Mouse (Mus musculus) cerebellum, postnatal 14 days (tissue): ENCODE results near the gene Epb41l1.
"Not testable (repeated sequence)": the region's sequence is repeated elsewhere in the genome, so short reads cannot be mapped to it uniquely, and the experiment has no call there.

ENCODE experiments used
- DNase-seq, 2 experiments: peaks; one replicate each; pipeline ENCODE4 v3.0.0; 2021; ENCODE audit warnings: mixed read lengths in 2 of 2

The Epb41l1 gene

DNA sequence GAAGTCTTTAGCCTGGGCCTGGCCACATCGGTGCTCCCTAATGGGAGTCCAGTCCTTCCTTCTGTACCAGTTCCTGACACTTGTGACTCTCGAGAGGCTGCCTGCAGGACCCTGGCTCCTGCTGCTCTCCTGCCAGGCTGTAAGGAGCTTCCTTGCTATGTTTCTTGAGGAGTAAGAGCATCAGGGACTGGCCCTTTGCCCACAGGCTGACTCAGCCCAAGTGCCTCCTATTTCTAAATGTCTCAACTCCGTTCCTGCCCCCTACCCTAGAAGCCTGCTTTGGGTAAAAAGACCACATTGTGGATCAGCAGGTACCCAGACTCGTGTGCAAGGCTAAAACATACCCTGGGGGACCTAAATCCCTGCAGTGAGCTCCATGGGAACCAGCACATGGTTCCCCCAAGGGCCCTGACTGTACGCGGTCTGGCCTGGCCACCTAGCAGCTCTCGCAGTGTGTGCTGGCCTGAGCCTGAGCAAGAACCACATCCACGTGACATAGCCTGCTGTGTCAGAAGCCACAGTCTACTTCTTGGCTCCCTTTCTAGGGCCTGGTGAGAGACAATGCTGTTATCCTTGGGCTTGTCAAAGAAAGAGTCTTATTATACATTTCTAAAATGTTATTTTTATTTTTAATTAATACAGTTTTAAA is 67.6 kb downstream of the Epb41l1 start:
- peak; percentile 57 to 84 for DNase-seq

- DNase-seq: peak; percentile 57 to 75
These were observed 69.5 kb downstream of the Epb41l1 start for GRCm38 (mm10) chr2:156490176-156490575.

DNA sequence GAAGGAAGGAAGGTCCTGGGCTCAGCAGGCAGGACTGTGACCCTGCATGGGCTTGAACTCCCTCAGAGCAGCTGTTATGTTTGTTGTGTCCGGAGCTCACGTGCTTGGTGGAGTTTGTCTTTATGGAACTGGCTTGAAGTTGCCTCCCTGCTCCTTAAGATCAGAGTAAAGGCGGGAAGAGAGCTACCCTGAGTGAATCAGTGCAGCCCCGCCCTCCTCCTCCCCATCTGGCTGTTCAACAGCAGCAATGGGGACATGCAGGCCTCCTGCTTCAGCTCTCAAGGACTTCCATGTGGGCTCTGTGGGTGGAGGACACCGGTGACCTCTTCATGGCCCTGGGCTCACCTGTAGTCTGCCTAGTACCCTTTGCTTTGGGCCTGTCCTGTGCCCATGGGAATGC is 71.1 kb downstream of the Epb41l1 start:
- DNase-seq: no peak

- peak in 1 of 2 experiments; percentile 38 for DNase-seq
These were observed 73.1 kb downstream of the Epb41l1 start for GRCm38 (mm10) chr2:156493766-156494165.

- peak in 1 of 2 experiments; percentile 37 for DNase-seq
These were observed 73.8 kb downstream of the Epb41l1 start for GRCm38 (mm10) chr2:156494465-156494864.

DNA sequence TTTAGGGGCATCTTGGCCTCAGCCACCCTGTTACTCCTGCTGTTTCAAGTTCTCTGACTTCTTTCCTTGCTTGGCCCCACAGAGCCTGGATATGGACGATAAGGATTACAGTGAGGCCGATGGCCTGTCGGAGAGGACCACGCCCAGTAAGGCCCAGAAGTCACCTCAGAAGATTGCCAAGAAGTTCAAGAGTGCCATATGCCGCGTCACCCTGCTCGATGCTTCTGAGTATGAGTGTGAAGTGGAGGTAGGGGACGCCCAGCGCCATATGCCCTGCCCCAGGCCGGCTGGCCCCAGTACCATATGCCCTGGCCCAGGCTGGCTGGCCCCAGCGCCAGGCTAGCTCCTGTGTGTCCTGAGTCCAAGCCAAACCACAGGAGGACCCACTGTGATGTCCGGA is 74.2 kb downstream of the Epb41l1 start:
- DNase-seq: peak; percentile 79 to 94

DNA sequence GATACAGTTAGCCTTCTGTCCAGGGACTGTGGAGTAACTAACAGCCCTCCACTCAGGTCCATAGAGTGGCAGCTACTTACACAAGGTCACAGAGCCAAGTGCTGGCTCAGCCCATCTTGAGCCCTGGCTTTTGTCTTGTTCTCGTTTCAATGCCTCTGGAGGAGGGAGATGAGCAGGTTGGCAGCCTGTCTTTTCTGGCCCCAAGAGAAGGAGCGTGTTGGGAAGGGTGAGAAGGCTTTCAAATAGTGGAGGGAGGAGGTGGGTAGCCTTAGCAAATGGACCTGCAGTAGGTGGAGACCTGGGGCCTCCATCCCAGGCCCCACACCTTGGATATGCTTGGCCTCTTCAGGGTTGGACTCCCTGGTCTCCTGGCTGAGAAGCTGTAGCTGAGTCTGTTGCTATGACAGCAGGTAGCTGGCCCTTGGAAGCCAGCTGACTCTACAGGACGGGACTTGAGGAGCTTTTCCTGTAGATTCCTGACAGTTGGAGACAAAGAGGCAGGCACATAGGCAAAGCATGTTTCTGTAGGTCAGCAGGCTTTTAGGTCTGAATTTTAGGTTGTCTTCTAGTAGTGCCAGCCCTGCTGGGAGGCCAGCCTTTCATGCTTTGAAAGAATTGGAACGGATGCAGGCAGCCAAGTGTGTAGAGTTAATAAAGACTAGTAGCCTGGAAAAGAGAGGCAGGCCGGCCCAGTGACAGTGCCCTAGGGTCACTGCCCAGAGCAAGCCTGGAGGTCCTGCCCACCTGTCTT is 76.3 kb downstream of the Epb41l1 start:
- peak; percentile 56 to 77 for DNase-seq

DNA sequence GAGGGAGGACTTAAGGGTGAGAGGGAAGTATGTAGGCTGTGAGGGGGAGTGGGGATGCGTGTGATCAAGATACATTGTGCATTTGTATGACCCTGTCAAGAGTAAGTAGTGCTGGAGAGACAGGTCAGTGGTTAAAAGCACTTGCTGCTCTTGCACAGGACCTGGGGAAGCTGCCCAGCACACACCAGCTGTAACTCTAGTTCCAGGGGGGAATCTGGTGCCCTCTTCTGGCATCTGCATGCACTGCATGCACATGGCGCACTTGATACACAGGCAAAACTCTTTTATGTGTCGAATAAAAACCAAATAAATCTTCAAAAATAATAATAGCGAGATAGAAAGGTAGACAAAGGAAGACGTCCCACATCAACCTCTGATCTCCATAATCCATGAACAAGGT is 77.2 kb downstream of the Epb41l1 start:
- peak; percentile 86 to 89 for DNase-seq

- DNase-seq: peak in 1 of 2 experiments; percentile 51
These were observed 80.3 kb downstream of the Epb41l1 start for GRCm38 (mm10) chr2:156501025-156501424.

- no peak for DNase-seq
These were observed 84.8 kb downstream of the Epb41l1 start for GRCm38 (mm10) chr2:156505533-156505932.

DNA sequence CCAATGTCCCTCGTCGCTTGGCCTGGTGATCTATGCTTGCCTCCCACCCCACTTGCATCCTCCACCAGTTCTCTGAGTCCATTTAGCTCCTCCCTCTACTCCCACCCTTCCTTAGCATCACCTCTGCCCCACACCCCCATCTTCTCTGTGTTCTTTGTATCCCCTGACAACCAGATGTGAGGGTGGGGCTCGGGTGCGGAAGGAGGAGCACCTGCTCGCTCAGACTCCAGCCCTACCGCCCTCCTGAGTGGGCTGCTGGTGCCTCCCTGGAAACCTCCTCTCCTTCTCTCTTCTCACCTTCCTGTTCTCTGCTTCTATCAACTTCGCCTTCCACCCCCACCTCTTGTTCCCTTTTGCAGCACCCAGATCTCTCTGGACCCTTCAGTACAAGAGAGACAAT is 91.3 kb downstream of the Epb41l1 start:
- DNase-seq: no peak

DNA sequence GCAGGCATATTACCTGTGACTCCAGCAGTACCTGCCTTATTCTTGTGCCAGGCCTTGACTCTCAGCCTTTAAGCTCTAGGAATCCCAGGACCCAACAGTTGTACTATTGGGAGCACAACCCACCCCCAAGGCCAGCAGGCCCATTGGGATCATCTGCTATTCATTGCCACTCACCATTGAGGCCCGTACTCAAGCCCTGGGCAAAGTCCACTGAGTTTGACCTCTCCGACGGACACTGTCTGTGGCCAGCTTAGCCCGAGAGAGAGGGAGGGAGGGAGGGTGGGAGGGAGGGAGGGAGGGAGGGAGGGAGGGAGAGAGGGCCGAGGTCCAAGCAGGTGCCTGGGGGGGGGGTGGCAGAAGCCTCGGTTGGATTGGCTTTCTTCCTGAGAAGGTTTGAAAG is 91.9 kb downstream of the Epb41l1 start:
- no peak for DNase-seq

GRCm38 (mm10) chr2:156515102-156515501 is 94.4 kb downstream of the Epb41l1 start:
- no peak for DNase-seq

DNA sequence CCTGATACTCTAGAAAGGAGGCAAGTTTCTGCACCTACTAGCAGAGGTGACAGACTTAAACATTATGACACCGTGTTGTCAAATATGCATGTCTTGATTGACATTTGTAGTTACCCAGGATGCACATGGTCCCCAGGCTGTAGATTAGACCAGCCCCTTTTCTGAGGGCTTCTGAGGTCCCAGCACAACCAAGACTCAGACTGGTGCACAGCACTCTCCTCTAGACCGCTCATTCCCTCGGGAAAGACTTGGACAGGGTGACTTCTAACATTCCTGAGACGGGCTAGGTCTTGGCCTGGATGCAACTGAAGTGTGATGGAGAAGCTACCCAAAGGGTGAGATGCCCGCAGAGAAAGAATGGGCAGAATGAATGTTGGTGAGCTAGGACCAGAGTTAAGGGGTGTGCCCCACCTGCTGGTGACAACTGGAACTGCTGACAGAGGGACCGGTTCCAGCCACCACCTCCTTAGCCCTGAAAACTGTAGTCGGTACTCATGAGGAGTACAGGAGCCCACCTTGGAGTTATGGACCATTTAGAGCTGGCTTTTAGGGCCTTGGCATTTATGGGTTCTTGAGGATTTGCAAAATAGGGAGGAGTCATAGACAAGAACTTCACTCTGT is 95.0 kb downstream of the Epb41l1 start:
- DNase-seq: peak; percentile 93 to 95

- DNase-seq: not testable (repeated sequence)
These were observed 96.0 kb downstream of the Epb41l1 start for GRCm38 (mm10) chr2:156516678-156517077.

DNA sequence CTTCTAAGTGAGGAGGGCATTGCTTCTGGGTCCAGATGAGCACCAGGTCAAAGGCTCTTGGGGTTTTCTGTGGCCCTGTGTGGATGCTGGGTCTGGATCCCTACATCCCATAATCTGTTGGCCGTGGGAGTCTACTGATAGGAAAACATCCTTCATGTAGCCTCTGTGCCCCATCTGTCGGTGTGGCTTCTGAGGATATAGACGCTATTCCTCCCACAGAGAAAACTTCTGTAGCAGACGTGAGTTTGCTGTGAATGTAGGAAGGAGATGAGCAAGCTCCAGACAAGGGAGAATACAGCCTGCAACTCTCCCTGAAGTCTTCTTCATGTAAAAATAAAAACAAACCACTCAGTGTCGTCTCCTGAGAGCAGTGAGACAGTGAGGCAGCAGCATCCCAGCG is 97.6 kb downstream of the Epb41l1 start:
- DNase-seq: no peak

- no peak for DNase-seq
These were observed 98.9 kb downstream of the Epb41l1 start for GRCm38 (mm10) chr2:156519584-156519983.

- no peak for DNase-seq
These were observed 102.3 kb downstream of the Epb41l1 start for GRCm38 (mm10) chr2:156522994-156523393.

- no peak for DNase-seq
These were observed 103.4 kb downstream of the Epb41l1 start for GRCm38 (mm10) chr2:156524078-156524477.

- DNase-seq: peak; percentile 47 to 49
These were observed 109.0 kb downstream of the Epb41l1 start for GRCm38 (mm10) chr2:156529726-156530125.

DNA sequence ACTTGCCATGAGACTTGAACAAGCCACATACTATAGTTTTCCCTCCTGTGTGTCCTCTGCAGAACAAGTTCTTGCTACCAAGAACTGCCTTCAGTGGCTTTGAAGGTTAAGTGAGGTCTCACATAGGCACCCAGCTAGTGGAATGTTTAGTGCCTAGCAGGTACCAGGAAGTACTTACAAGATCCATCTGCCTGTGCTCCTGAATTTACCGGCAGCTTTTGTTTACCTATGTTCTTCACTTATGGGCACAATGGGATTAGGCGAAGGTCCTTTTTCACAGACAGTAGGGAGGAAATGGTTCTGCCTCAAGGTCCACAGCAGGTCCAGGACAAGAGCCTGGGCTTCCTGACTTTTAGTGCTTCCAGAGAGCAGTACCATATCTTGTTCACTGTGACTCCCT is 112.5 kb downstream of the Epb41l1 start:
- no peak for DNase-seq

DNA sequence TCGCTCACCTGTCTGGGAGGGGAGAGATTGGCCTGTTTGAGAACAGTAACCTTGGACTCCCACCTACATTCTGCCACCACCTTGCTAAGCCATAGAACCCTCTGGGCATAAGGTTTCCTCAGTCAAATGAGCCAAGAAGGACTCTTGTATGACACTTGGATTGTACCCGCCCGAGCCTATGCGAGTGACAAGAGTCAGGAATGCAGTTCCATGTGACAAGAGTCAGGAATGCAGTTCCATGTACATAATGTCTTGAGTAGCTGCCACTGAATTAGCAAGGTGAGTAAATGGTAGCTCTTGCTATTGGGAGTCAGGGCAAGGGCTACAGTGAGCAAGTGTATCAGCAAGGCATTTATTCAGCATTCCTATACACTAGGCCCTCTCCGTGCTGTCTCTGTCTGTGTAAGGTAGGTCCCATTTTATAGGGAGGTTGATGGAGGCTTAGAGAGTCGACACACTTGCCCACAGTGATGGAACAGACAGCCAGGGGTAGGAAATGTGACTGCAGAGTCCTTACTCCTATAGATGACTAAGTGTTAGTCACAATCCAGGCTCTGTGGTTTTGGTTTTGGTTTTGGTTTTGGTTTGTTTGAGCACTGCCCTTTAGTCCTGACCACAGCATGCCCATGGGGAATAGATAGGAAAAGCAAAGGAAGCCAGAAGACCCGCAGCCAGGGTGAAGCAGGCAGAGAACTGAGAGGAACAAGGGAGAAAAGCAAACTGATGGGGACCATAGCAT is 118.3 kb downstream of the Epb41l1 start:
- no peak for DNase-seq

DNA sequence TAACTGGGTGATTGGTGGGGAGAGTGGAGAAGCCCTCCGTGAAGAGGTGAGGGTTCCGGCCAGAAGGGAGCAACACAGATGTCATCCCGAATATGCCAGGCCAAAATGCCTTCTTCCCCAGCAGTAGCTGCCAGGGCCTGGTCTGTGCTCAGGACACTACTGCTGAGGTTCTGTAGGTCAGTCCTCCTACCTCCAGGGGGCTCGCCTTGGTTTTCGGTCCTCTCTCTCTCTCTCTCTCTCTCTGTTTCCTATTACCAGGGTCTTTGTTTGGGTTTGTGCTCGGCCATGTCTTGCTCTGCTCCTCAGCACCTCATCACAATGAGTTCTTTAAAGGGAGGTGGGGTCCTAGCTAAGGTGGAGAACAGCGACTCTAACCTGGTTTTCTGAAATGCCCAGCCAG is 120.3 kb downstream of the Epb41l1 start:
- no peak for DNase-seq
